Mouse (Mus musculus): ENCODE results near the gene Elane. TPM values are rescaled to one million over a fixed set of nuclear protein-coding genes. Genes with fewer than 3 reads are reported as not detected.

The Elane gene
- polyA plus RNA-seq, 1 experiment from 2014 or later: not detected

DNA sequence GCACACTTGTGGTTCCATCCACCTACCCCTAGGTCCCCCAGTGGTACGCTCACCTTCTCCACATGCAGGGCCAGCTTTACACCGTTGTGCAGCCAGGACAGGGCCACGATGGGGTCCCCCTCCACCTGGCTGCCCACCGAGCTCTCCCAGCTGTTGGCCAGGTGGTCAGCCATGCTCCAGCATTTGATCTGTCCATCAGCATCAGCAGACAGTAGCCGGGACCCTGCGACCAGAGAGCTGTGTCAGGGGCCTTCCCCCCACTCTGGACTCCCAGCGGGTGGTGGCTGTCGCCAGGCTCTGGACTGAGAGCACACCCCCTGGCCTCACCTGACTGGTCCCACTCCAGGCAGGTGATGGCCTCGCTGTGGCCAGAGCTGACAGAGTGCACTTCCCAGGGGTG, 20.7 kb downstream of the Elane start:
- Histone ChIP-seq H3K9me3 (ENCODE audit: control insufficient read depth) (no peaks in the 10 kb centered on the region), H3K4me2 (replicated peaks; ENCODE audit: low read depth) (no peak overlapping the region), H3K4me3 (ENCODE audit: low read depth, low read length) (no peak overlapping the region), H3K27ac (ENCODE audit: low read depth, low read length) (no peak overlapping the region), H3K27me3 (replicated peaks; ENCODE audit: control insufficient read depth, insufficient read depth, low read length) (no peaks in the 10 kb centered on the region), H3K4me1 (replicated peaks; ENCODE audit: control insufficient read depth, insufficient read depth, low read length) (no peaks in the 10 kb centered on the region), H3K9ac (ENCODE audit: low read depth, low read length) (no peak overlapping the region), H3K36me3 (ENCODE audit: control insufficient read depth, insufficient read depth) (peaks cover 42% of the 10 kb centered on the region)
- ATAC-seq: no peak
- 93% methylated on average over 9 of the region's 9 CpGs for WGBS
- TF ChIP-seq CTCF (IDR thresholded peaks at IDR 0.05; ENCODE audit: low read depth): no peak

DNA sequence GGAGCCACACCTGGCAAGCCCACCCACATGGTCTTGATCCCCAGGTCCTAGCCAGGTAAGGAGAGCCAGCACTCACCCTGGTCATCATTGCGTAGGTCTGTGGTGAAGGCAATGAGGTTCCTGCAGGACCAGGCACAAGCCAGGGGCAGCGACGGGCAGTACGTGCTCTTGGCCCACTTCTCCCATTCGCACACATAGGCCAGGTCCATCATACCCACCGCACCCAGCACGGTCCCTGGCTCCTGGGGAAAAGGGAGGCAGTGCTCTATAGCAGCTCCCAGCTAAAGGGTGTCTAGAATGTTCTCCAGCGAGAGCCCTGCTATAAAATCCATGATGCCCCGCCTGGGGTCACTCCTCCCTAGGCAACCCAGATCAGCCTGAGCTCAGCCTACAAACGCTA, 21.4 kb downstream of the Elane start:
- no peak for TF ChIP-seq CTCF (IDR thresholded peaks at IDR 0.05; ENCODE audit: low read depth)
- ATAC-seq: no peak
- H3K27me3 ChIP-seq (replicated peaks; ENCODE audit: control insufficient read depth, insufficient read depth, low read length): no peaks in the 10 kb centered on the region
- no peak overlapping the region for H3K4me2 ChIP-seq (replicated peaks; ENCODE audit: low read depth)
- H3K9ac ChIP-seq (ENCODE audit: low read depth, low read length): no peak overlapping the region
- H3K4me1 ChIP-seq (replicated peaks; ENCODE audit: control insufficient read depth, insufficient read depth, low read length): no peaks in the 10 kb centered on the region
- no peak overlapping the region for H3K27ac ChIP-seq (ENCODE audit: low read depth, low read length)
- no peak overlapping the region for H3K4me3 ChIP-seq (ENCODE audit: low read depth, low read length)
- 89% methylated on average over 10 of the region's 10 CpGs for WGBS
- H3K36me3 ChIP-seq (ENCODE audit: control insufficient read depth, insufficient read depth): peaks cover 42% of the 10 kb centered on the region
- H3K9me3 ChIP-seq (ENCODE audit: control insufficient read depth): no peaks in the 10 kb centered on the region

DNA sequence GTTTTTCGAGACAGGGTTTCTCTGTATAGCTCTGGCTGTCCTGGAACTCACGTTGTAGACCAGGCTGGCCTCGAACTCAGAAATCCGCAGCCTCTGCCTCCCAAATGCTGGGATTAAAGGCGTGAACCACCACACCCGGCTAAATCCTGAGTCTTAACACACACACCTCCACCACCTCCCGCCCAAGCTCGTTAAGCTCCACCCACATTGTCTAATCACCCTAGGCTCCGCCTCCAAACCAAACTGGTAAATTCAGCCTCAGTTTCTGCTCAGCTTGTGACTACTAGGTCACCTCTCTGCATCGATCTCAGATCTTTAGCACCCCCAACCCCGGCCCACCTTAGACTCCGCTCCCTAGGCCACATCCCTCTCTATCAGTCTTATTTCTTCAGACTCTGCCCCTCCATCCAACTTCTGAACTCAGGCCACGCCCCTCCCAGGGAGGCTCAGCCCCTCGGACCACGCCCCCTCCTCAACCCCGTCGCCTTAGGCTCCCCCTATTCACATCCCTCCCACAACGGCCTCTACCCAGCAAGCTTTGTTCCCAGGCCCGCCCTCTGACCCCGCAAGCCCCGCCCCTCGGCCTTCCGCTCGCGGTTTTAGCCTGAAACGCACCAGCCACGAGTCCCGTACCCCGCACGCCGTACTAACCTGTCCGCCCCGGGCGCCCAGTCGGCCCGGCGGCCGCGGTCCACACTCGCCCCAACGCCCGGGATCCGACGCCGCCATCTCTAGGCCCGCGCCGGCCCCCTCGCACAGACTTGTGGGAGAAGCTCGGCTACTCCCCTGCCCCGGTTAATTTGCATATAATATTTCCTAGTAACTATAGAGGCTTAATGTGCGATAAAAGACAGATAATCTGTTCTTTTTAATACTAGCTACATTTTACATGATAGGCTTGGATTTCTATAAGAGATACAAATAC, 22.4 kb downstream of the Elane start, which contains the start of gene Med16:
TSS of gene Med16 (minus strand) at position 757 of the 925 bp plus-strand sequence.
- Histone ChIP-seq H3K4me3 (ENCODE audit: low read depth, low read length) (peak within 1 kb of the TSS; percentile 82), H3K9me3 (ENCODE audit: control insufficient read depth) (no peaks in the 10 kb centered on the region), H3K36me3 (ENCODE audit: control insufficient read depth, insufficient read depth) (peaks cover 34% of the 10 kb centered on the region), H3K27ac (ENCODE audit: low read depth, low read length) (peak within 1 kb of the TSS; percentile 96), H3K4me1 (replicated peaks; ENCODE audit: control insufficient read depth, insufficient read depth, low read length) (no peaks in the 10 kb centered on the region), H3K27me3 (replicated peaks; ENCODE audit: control insufficient read depth, insufficient read depth, low read length) (no peaks in the 10 kb centered on the region), H3K9ac (ENCODE audit: low read depth, low read length) (peak within 1 kb of the TSS; percentile 89), H3K4me2 (replicated peaks; ENCODE audit: low read depth) (peak within 1 kb of the TSS; percentile 60)
- 1% methylated on average over 52 of the region's 52 CpGs for WGBS
- peak; percentile 97 for ATAC-seq
- no peak for TF ChIP-seq CTCF (IDR thresholded peaks at IDR 0.05; ENCODE audit: low read depth)

DNA sequence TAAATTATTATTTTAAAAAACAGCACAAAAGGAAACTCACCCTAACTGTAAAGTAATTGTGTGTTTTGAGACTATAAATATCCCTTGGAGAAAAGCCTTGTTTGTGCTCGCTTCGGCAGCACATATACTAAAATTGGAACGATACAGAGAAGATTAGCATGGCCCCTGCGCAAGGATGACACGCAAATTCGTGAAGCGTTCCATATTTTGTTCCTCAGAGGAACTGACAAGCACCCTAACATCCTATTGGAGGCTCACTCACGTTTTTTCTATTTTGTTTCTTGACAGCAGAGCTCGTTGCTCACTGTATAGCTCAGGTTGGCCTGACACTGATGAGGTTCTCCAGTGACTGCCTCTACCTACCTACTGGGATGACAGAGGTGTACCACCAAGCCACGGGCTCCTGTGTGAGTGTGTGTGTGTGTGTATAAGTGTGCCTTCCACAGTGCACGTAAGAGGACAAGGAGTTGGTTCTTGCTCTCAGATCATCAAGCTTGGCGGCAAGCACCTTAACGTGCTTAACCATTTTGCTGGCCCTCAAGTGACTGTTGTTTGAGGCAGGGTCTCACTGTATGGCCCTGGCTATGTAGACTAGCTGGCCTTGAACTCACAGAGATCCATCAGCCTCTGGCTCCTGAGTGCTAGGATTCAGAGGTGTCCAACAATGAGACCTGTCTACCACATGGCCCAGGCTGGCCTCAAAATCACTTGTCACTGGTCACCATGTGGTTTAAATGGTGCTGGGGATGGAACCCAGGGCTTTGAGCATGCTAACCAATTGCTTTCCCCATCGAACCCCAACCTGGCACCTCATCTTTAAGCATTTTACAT, 23.3 kb downstream of the Elane start:
- no peak for TF ChIP-seq CTCF (IDR thresholded peaks at IDR 0.05; ENCODE audit: low read depth)
- Histone ChIP-seq H3K4me3 (ENCODE audit: low read depth, low read length) (peak overlapping the region; percentile 82), H3K9me3 (ENCODE audit: control insufficient read depth) (no peaks in the 10 kb centered on the region), H3K4me1 (replicated peaks; ENCODE audit: control insufficient read depth, insufficient read depth, low read length) (no peaks in the 10 kb centered on the region), H3K27ac (ENCODE audit: low read depth, low read length) (peak overlapping the region; percentile 96), H3K27me3 (replicated peaks; ENCODE audit: control insufficient read depth, insufficient read depth, low read length) (no peaks in the 10 kb centered on the region), H3K9ac (ENCODE audit: low read depth, low read length) (peak overlapping the region; percentile 89), H3K36me3 (ENCODE audit: control insufficient read depth, insufficient read depth) (peaks cover 29% of the 10 kb centered on the region), H3K4me2 (replicated peaks; ENCODE audit: low read depth) (peak overlapping the region; percentile 60)
- WGBS: 25% methylated on average over 14 of the region's 14 CpGs
- peak; percentile 16; the same call in 1 of the 2 replicates for ATAC-seq

DNA sequence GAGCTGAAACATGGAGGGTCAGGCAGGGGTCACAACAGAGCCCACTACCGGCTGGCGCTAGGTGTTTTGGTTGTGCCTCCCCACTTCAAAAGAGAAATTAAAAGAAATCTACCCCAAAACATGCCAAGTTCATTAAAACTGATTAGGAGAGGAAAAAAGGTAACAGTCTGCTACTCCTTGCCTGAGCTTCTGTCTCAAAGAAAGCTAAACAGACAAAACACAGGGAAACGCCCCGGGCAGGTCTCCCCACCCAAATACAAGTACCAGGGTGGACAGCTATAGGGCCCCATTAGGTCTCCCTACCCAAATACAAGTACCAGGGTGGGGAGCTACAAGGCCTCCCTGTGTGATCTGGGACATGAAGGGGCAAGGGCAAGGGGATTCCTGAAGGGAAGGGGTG, 24.5 kb downstream of the Elane start, which contains the start of gene Gm26602:
TSS of gene Gm26602 (plus strand) at position 301 of the 400 bp plus-strand sequence.
- peak within 1 kb of the TSS; percentile 71; the same call in 1 of the 2 replicates for H3K27ac ChIP-seq (ENCODE audit: low read depth, low read length)
- no peak for TF ChIP-seq CTCF (IDR thresholded peaks at IDR 0.05; ENCODE audit: low read depth)
- no peaks in the 10 kb centered on the region for H3K9me3 ChIP-seq (ENCODE audit: control insufficient read depth)
- no peak for ATAC-seq
- H3K4me2 ChIP-seq (replicated peaks; ENCODE audit: low read depth): no peak within 1 kb of the TSS
- no peaks in the 10 kb centered on the region for H3K27me3 ChIP-seq (replicated peaks; ENCODE audit: control insufficient read depth, insufficient read depth, low read length)
- no peak within 1 kb of the TSS for H3K4me3 ChIP-seq (ENCODE audit: low read depth, low read length)
- H3K4me1 ChIP-seq (replicated peaks; ENCODE audit: control insufficient read depth, insufficient read depth, low read length): no peaks in the 10 kb centered on the region
- WGBS: 100% methylated on average over 4 of the region's 4 CpGs
- peaks cover 21% of the 10 kb centered on the region for H3K36me3 ChIP-seq (ENCODE audit: control insufficient read depth, insufficient read depth)
- H3K9ac ChIP-seq (ENCODE audit: low read depth, low read length): no peak within 1 kb of the TSS

DNA sequence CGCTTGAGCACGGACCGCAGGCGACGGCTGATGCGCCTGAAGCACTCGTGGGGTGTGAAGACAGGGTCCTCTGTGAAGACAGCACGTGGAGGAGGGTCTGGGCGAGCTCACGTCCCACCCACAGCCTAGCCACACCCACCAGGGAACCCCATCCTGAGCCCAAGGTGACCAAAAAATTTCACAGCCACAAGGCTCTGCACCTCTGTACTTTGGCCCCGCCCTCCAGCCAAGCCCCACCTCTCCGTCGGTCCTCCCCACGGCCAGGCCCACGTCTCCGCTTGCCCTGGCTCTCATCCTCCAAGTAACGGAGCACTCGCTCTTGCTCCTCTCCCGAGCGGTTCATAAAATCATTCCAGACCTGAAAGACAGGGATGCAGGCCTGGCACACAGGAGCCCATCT, 26.4 kb downstream of the Elane start:
- Histone ChIP-seq H3K27me3 (replicated peaks; ENCODE audit: control insufficient read depth, insufficient read depth, low read length) (no peaks in the 10 kb centered on the region), H3K36me3 (ENCODE audit: control insufficient read depth, insufficient read depth) (peaks cover 7% of the 10 kb centered on the region), H3K27ac (ENCODE audit: low read depth, low read length) (no peak overlapping the region), H3K4me1 (replicated peaks; ENCODE audit: control insufficient read depth, insufficient read depth, low read length) (0 out of 2 replicates have a peak, but pooled peaks cover 7% of the 10 kb centered on the region), H3K9me3 (ENCODE audit: control insufficient read depth) (no peaks in the 10 kb centered on the region), H3K9ac (ENCODE audit: low read depth, low read length) (no peak overlapping the region), H3K4me2 (replicated peaks; ENCODE audit: low read depth) (no peak overlapping the region), H3K4me3 (ENCODE audit: low read depth, low read length) (no peak overlapping the region)
- TF ChIP-seq CTCF (IDR thresholded peaks at IDR 0.05; ENCODE audit: low read depth): no peak
- ATAC-seq: no peak
- WGBS: 75% methylated on average over 20 of the region's 20 CpGs

Data from intestine, postnatal 0 days (tissue).